Mouse (Mus musculus) neural tube, embryonic 15.5 days (tissue): Measurements from ENCODE around the gene Nrm. TPM values are rescaled to one million over a fixed set of nuclear protein-coding genes. Genes with fewer than 3 reads are reported as not detected.

Experiments
- ATAC-seq: fragments of 200-750 bp; cut with Nextera tagmentation; 2 replicates; pipeline ENCODE4 v1.8.0; 2017; ENCODE audit warnings: mild to moderate bottlenecking, moderate TSS enrichment, moderate library complexity; ENCODE audit not compliant: low FRiP score
- H3K27ac ChIP-seq: fragments of 300-500 bp; sonication (generic); replicated peaks from 2 replicates; pipeline ENCODE4 v1.5.1; 2015; ENCODE audit warnings: mild to moderate bottlenecking, inconsistent platforms
- H3K27me3 ChIP-seq: fragments of 300-500 bp; sonication (generic); replicated peaks from 2 replicates; pipeline ENCODE4 v1.6.1; 2015; ENCODE audit warnings: inconsistent platforms
- H3K36me3 ChIP-seq: fragments of 300-500 bp; sonication (generic); 2 replicates; pipeline ENCODE4 v1.6.1; 2015; ENCODE audit warnings: inconsistent platforms
- H3K4me1 ChIP-seq: fragments of 300-500 bp; sonication (generic); 2 replicates; pipeline ENCODE4 v1.6.1; 2015; ENCODE audit warnings: inconsistent platforms
- H3K4me2 ChIP-seq: fragments of 300-500 bp; sonication (generic); 2 replicates; pipeline ENCODE4 v1.6.1; 2015; ENCODE audit warnings: inconsistent platforms, mild to moderate bottlenecking, moderate library complexity
- H3K4me3 ChIP-seq: fragments of 300-500 bp; sonication (generic); replicated peaks from 2 replicates; pipeline ENCODE4 v1.5.1; 2015; ENCODE audit warnings: mild to moderate bottlenecking, inconsistent platforms
- H3K9ac ChIP-seq: fragments of 300-500 bp; sonication (generic); replicated peaks from 2 replicates; pipeline ENCODE4 v1.6.1; 2015; ENCODE audit warnings: mild to moderate bottlenecking, inconsistent platforms
- H3K9me3 ChIP-seq: fragments of 300-500 bp; sonication (generic); replicated peaks from 2 replicates; pipeline ENCODE4 v1.6.1; 2016; ENCODE audit warnings: inconsistent platforms
- WGBS: fragments of 180-500 bp; shearing (Covaris S2); methylation state at CpG from one replicate; pipeline ENCODE4 v1.1.7; 2015; ENCODE audit warnings: mixed read lengths; 5-methylcytosine and 5-hydroxymethylcytosine counted together
- polyA plus RNA-seq: library from polyadenylated mRNA; unstranded; fragments of >200 nt; fragmentation: Nextera tagmentation; extraction: Ambion mirVana; gene quantifications from 2 replicates; pipeline ENCODE4 v1.2.1, GENCODE M21; 2015

Nrm gene
- 17.6 and 26.7 TPM in 2 replicates for polyA plus RNA-seq

GRCm38 (mm10) chr17:35861198-35861857 is at the start of gene Nrm:
Nrm (plus strand) TSS chr17:35861318.
- peaks cover 24% of the 10 kb centered on the region for H3K36me3 ChIP-seq
- peak within 1 kb of the TSS; percentile 73 for H3K4me3 ChIP-seq
- H3K4me1 ChIP-seq = peaks cover 30% of the 10 kb centered on the region
- peak within 1 kb of the TSS; percentile 57 for H3K4me2 ChIP-seq
- under 1% methylated on average over 47 of the region's 47 CpGs for WGBS
- no peaks in the 10 kb centered on the region for H3K9me3 ChIP-seq
- ATAC-seq = peak; percentile 91
- H3K27me3 ChIP-seq = no peaks in the 10 kb centered on the region
- peak within 1 kb of the TSS; percentile 97 for H3K27ac ChIP-seq
- peak within 1 kb of the TSS; percentile 82 for H3K9ac ChIP-seq

GRCm38 (mm10) chr17:35812307-35812706 is 48.8 kb upstream of the Nrm start:
- Histone ChIP-seq H3K36me3 (no peaks in the 10 kb centered on the region), H3K4me1 (no peaks in the 10 kb centered on the region; the same call in 1 of the 2 replicates), H3K9ac (no peak overlapping the region)

GRCm38 (mm10) chr17:35812736-35813135 is 48.4 kb upstream of the Nrm start:
- H3K27ac ChIP-seq = peak overlapping the region; percentile 58
- no peak overlapping the region for H3K4me3 ChIP-seq
- no peaks in the 10 kb centered on the region for H3K27me3 ChIP-seq
- no peaks in the 10 kb centered on the region; the same call in 1 of the 2 replicates for H3K4me1 ChIP-seq
- no peaks in the 10 kb centered on the region for H3K9me3 ChIP-seq
- WGBS = 79% methylated on average over 6 of the region's 6 CpGs
- ATAC-seq = no peak
- H3K36me3 ChIP-seq = no peaks in the 10 kb centered on the region
- no peak overlapping the region for H3K9ac ChIP-seq
- H3K4me2 ChIP-seq = no peak overlapping the region

More at GRCm38 (mm10) chr17:35812307-35812706, 48.8 kb upstream of the Nrm start:
- Histone ChIP-seq H3K9me3 (no peaks in the 10 kb centered on the region), H3K27me3 (no peaks in the 10 kb centered on the region), H3K27ac (peak overlapping the region; percentile 58), H3K4me2 (no peak overlapping the region), H3K4me3 (no peak overlapping the region)
- ATAC-seq = no peak
- 82% methylated on average over 5 of the region's 5 CpGs for WGBS

GRCm38 (mm10) chr17:35813245-35813647 is 47.9 kb upstream of the Nrm start:
- H3K4me3 ChIP-seq = no peak overlapping the region
- H3K27me3 ChIP-seq = no peaks in the 10 kb centered on the region
- 47% methylated on average over 7 of the region's 7 CpGs for WGBS
- H3K27ac ChIP-seq = peak overlapping the region; percentile 58
- H3K9me3 ChIP-seq = no peaks in the 10 kb centered on the region
- H3K9ac ChIP-seq = no peak overlapping the region
- no peak overlapping the region for H3K4me2 ChIP-seq
- no peaks in the 10 kb centered on the region for H3K36me3 ChIP-seq
- no peaks in the 10 kb centered on the region; the same call in 1 of the 2 replicates for H3K4me1 ChIP-seq
- ATAC-seq = peak; percentile 74

GRCm38 (mm10) chr17:35813653-35814052 is 47.5 kb upstream of the Nrm start:
- no peaks in the 10 kb centered on the region for H3K36me3 ChIP-seq
- H3K27ac ChIP-seq = peak overlapping the region; percentile 58; the same call in 1 of the 2 replicates
- no peak overlapping the region for H3K4me3 ChIP-seq
- 82% methylated on average over 7 of the region's 7 CpGs for WGBS
- H3K27me3 ChIP-seq = no peaks in the 10 kb centered on the region
- no peak for ATAC-seq
- H3K9me3 ChIP-seq = no peaks in the 10 kb centered on the region
- H3K4me2 ChIP-seq = no peak overlapping the region
- no peaks in the 10 kb centered on the region; the same call in 1 of the 2 replicates for H3K4me1 ChIP-seq
- no peak overlapping the region for H3K9ac ChIP-seq

GRCm38 (mm10) chr17:35814678-35815077 is 46.4 kb upstream of the Nrm start:
- Histone ChIP-seq H3K4me3 (no peak overlapping the region), H3K4me1 (no peaks in the 10 kb centered on the region; the same call in 1 of the 2 replicates), H3K4me2 (no peak overlapping the region), H3K27ac (no peak overlapping the region), H3K27me3 (0 out of 2 replicates have a peak, but pooled peaks cover 3% of the 10 kb centered on the region), H3K9ac (no peak overlapping the region), H3K36me3 (no peaks in the 10 kb centered on the region), H3K9me3 (no peaks in the 10 kb centered on the region)
- ATAC-seq = no peak
- 55% methylated on average over 6 of the region's 6 CpGs for WGBS

- Histone ChIP-seq H3K9me3 (no peaks in the 10 kb centered on the region), H3K4me1 (peaks cover 2% of the 10 kb centered on the region), H3K4me2 (no peak overlapping the region), H3K36me3 (no peaks in the 10 kb centered on the region), H3K27ac (no peak overlapping the region), H3K27me3 (0 out of 2 replicates have a peak, but pooled peaks cover 8% of the 10 kb centered on the region), H3K4me3 (no peak overlapping the region), H3K9ac (no peak overlapping the region)
- 54% methylated on average over 7 of the region's 7 CpGs for WGBS
- ATAC-seq = no peak
These were observed 45.3 kb upstream of the Nrm start for GRCm38 (mm10) chr17:35815836-35816235.

- no peaks in the 10 kb centered on the region for H3K9me3 ChIP-seq
- peaks cover 11% of the 10 kb centered on the region for H3K4me1 ChIP-seq
- no peak overlapping the region for H3K4me3 ChIP-seq
- H3K36me3 ChIP-seq = no peaks in the 10 kb centered on the region
- H3K27ac ChIP-seq = no peak overlapping the region
- 0 out of 2 replicates have a peak, but pooled peaks cover 8% of the 10 kb centered on the region for H3K27me3 ChIP-seq
- WGBS = 49% methylated on average over 8 of the region's 14 CpGs
- H3K9ac ChIP-seq = no peak overlapping the region
- ATAC-seq = no peak
- H3K4me2 ChIP-seq = no peak overlapping the region
These were observed 44.4 kb upstream of the Nrm start for GRCm38 (mm10) chr17:35816686-35817085.

GRCm38 (mm10) chr17:35817226-35817625 is 43.9 kb upstream of the Nrm start:
- Histone ChIP-seq H3K4me2 (no peak overlapping the region), H3K4me1 (peaks cover 16% of the 10 kb centered on the region), H3K27ac (no peak overlapping the region; the same call in 1 of the 2 replicates), H3K4me3 (no peak overlapping the region), H3K9me3 (no peaks in the 10 kb centered on the region), H3K27me3 (0 out of 2 replicates have a peak, but pooled peaks cover 8% of the 10 kb centered on the region), H3K36me3 (no peaks in the 10 kb centered on the region), H3K9ac (no peak overlapping the region)
- no peak for ATAC-seq
- WGBS = 69% methylated on average over 10 of the region's 10 CpGs

- H3K27me3 ChIP-seq = 0 out of 2 replicates have a peak, but pooled peaks cover 8% of the 10 kb centered on the region
- H3K4me3 ChIP-seq = no peak overlapping the region
- H3K4me1 ChIP-seq = peaks cover 37% of the 10 kb centered on the region
- H3K4me2 ChIP-seq = no peak overlapping the region
- no peak overlapping the region for H3K9ac ChIP-seq
- no peaks in the 10 kb centered on the region for H3K9me3 ChIP-seq
- no peak overlapping the region for H3K27ac ChIP-seq
- ATAC-seq = no peak
- no peaks in the 10 kb centered on the region for H3K36me3 ChIP-seq
- WGBS = 81% methylated on average over 5 of the region's 5 CpGs
These were observed 41.0 kb upstream of the Nrm start for GRCm38 (mm10) chr17:35820111-35820510.

- H3K9ac ChIP-seq = peak within 1 kb of the TSS; percentile 73
- peaks cover 14% of the 10 kb centered on the region for H3K36me3 ChIP-seq
- peaks cover 41% of the 10 kb centered on the region for H3K4me1 ChIP-seq
- peak within 1 kb of the TSS; percentile 88 for H3K27ac ChIP-seq
- H3K27me3 ChIP-seq = 0 out of 2 replicates have a peak, but pooled peaks cover 8% of the 10 kb centered on the region
- no peaks in the 10 kb centered on the region for H3K9me3 ChIP-seq
- peak within 1 kb of the TSS; percentile 77 for H3K4me3 ChIP-seq
- H3K4me2 ChIP-seq = peak within 1 kb of the TSS; percentile 94
- ATAC-seq = 0 out of 2 replicates have a peak, but pooled peaks have one; percentile 7
- under 1% methylated on average over 62 of the region's 62 CpGs for WGBS
These were observed 39.4 kb upstream of the Nrm start, which contains the start of gene Ier3 for GRCm38 (mm10) chr17:35821439-35822430. Ier3 (plus strand) TSS chr17:35821684.
